Mouse (Mus musculus) testis, adult 2 months (tissue): ENCODE data around the gene Ammecr1. TPM values are rescaled to one million over a fixed set of nuclear protein-coding genes. Genes with fewer than 3 reads are reported as not detected.

Experiments used
- H3K27ac ChIP-seq: fragments of 200-500 bp; 2 replicates; pipeline ENCODE4 v1.5.1; 2012; ENCODE audit warnings: low read depth, low read length; ENCODE audit not compliant: control insufficient read depth, insufficient read depth
- H3K27me3 ChIP-seq: fragments of 200-500 bp; 2 replicates; pipeline ENCODE4 v1.6.1; 2012; ENCODE audit warnings: mild to moderate bottlenecking, low read length, moderate library complexity; ENCODE audit not compliant: control insufficient read depth, insufficient read depth
- H3K36me3 ChIP-seq: fragments of 200-500 bp; 2 replicates; pipeline ENCODE4 v1.6.1; 2012; ENCODE audit warnings: mild to moderate bottlenecking, low read length; ENCODE audit not compliant: control insufficient read depth, insufficient read depth
- H3K4me1 ChIP-seq: fragments of 200-500 bp; 2 replicates; pipeline ENCODE4 v1.6.1; 2012; ENCODE audit warnings: low read length; ENCODE audit not compliant: control insufficient read depth, insufficient read depth
- H3K4me3 ChIP-seq: fragments of 200-500 bp; 2 replicates; pipeline ENCODE4 v1.5.1; 2012; ENCODE audit warnings: low read depth, mild to moderate bottlenecking, low read length, moderate library complexity, mixed read lengths; ENCODE audit not compliant: control insufficient read depth
- CTCF ChIP-seq: fragments of 200-500 bp; IDR thresholded peaks from 2 replicates; pipeline ENCODE4 v1.5.1; 2012; ENCODE audit warnings: low read depth, mild to moderate bottlenecking, inconsistent platforms, low read length, moderate library complexity; ENCODE audit not compliant: control insufficient read depth, insufficient read depth, insufficient replicate concordance
- POLR2A ChIP-seq: fragments of 200-500 bp; IDR thresholded peaks from 2 replicates; pipeline ENCODE4 v1.6.1; 2012; ENCODE audit warnings: low read depth, mild to moderate bottlenecking, inconsistent platforms, low read length, moderate library complexity; ENCODE audit not compliant: control insufficient read depth
- polyA plus RNA-seq: library from polyadenylated mRNA; depleted of rRNA; stranded (reverse); fragments of >200 nt; gene quantifications from 2 replicates; pipeline ENCODE4 v1.2.3, GENCODE M21; 2012; rRNA removed

The Ammecr1 gene
- polyA plus RNA-seq, 1 experiment, result 0.99 TPM

- H3K27ac ChIP-seq, result no peak overlapping the region
- no peaks in the 10 kb centered on the region for H3K27me3 ChIP-seq
- TF ChIP-seq CTCF (no peak), POLR2A (no peak)
Observed at GRCm38 (mm10) chrX:142808411-142808810, 158.1 kb downstream of the Ammecr1 start.

GRCm38 (mm10) chrX:142806620-142807061 is 159.9 kb downstream of the Ammecr1 start:
- H3K4me1 ChIP-seq, result no peaks in the 10 kb centered on the region
- no peak overlapping the region for H3K27ac ChIP-seq
- TF ChIP-seq POLR2A (no peak), CTCF (peak; percentile 10; the same call in 1 of the 2 replicates)
- no peak overlapping the region for H3K4me3 ChIP-seq
- H3K27me3 ChIP-seq, result no peaks in the 10 kb centered on the region
- H3K36me3 ChIP-seq, result no peaks in the 10 kb centered on the region

More at GRCm38 (mm10) chrX:142808411-142808810, 158.1 kb downstream of the Ammecr1 start:
- no peaks in the 10 kb centered on the region for H3K4me1 ChIP-seq
- no peak overlapping the region for H3K4me3 ChIP-seq
- H3K36me3 ChIP-seq, result no peaks in the 10 kb centered on the region

GRCm38 (mm10) chrX:142806126-142806525 is 160.4 kb downstream of the Ammecr1 start:
- Histone ChIP-seq H3K4me1 (no peaks in the 10 kb centered on the region), H3K4me3 (no peak overlapping the region), H3K36me3 (no peaks in the 10 kb centered on the region), H3K27me3 (no peaks in the 10 kb centered on the region), H3K27ac (no peak overlapping the region)
- TF ChIP-seq POLR2A (no peak), CTCF (no peak)

GRCm38 (mm10) chrX:142804596-142804995 is 161.9 kb downstream of the Ammecr1 start:
- Histone ChIP-seq H3K4me3 (no peak overlapping the region), H3K4me1 (no peaks in the 10 kb centered on the region), H3K27me3 (no peaks in the 10 kb centered on the region), H3K36me3 (no peaks in the 10 kb centered on the region), H3K27ac (no peak overlapping the region)
- TF ChIP-seq CTCF (no peak), POLR2A (no peak)

Other genes starting within 250 kb of the Ammecr1 start
- gene Rtl9, start 132.9 kb upstream of the Ammecr1 start, polyA plus RNA-seq, result 0.02 and 0.04 TPM in 2 replicates